Comparison of ENCODE assay signal across 15 mouse cellular contexts in genomic region chr14:101883787-101884186, GRCm38 (mm10).
"Had no signal": no experiment of that assay in that cellular context is flagged by ENCODE, and none has a peak within 500 bp of the region (broad histone marks: within the 10 kb centered on the region; RNA-seq: fewer than 3 reads in every experiment).

No protein-coding gene starts in this region.

- H3K9ac ChIP-seq: limb, embryonic 15.5 days; liver, embryonic 13.5 days; liver, postnatal 0 days; lung, embryonic 15.5 days; midbrain, embryonic 15.5 days; neural tube, embryonic 12.5 days had no signal

- H3K9me3 ChIP-seq: limb, embryonic 15.5 days; liver, embryonic 13.5 days; lung, embryonic 15.5 days; midbrain, embryonic 15.5 days had no signal

- ATAC-seq: midbrain, embryonic 15.5 days had no signal

- H3K36me3 ChIP-seq: liver, embryonic 13.5 days; midbrain, embryonic 15.5 days; neural tube, embryonic 12.5 days had no signal

- DNase-seq: kidney, postnatal 10 days; kidney, postnatal 4 days; liver, embryonic 13.5 days; liver, postnatal 0 days; lung, postnatal 14 days; thymus, adult 2 months had no signal

- H3K27me3 ChIP-seq: limb, embryonic 15.5 days; liver, embryonic 13.5 days; lung, embryonic 15.5 days; megakaryocyte, embryonic 14.5 days; midbrain, embryonic 15.5 days; neural tube, embryonic 12.5 days had no signal

- H3K27ac ChIP-seq: layer of hippocampus, adult 2 months; left cerebral cortex, adult 2 months; limb, embryonic 15.5 days; liver, embryonic 13.5 days; macrophage; midbrain, embryonic 15.5 days; neural tube, embryonic 12.5 days had no signal

- H3K4me3 ChIP-seq: layer of hippocampus, adult 2 months; left cerebral cortex, adult 2 months; limb, embryonic 15.5 days; liver, embryonic 13.5 days; lung, embryonic 15.5 days; midbrain, embryonic 15.5 days; neural tube, embryonic 12.5 days had no signal

- H3K4me2 ChIP-seq: limb, embryonic 15.5 days; liver, embryonic 13.5 days; lung, embryonic 15.5 days; midbrain, embryonic 11.5 days; midbrain, embryonic 15.5 days; neural tube, embryonic 12.5 days had no signal

- H3K4me1 ChIP-seq: liver, embryonic 13.5 days; midbrain, embryonic 15.5 days; neural tube, embryonic 12.5 days had no signal
